In the genomic region with DNA sequence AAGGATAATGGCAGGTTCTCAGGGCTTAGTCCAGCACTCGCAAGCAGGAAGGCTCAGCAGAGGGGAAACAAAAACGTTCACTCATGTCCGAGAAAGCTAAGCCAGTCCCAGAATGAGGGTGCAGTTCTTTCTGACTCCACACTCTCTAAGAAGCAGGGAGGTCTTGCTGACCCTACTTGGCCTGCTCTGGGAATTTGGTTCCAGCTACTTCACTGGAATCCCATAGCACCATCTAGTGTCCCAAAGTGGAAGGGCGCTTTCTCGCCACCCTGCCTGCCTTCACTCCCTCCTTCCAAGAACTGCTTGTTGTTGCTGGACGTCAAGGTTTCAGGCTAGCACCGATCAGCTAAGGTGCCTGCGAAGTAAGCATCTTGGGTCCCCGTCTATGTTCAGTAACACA, we compare ENCODE assay signal across 10 mouse cellular contexts. TPM values are rescaled to one million over a fixed set of nuclear protein-coding genes. Genes with fewer than 3 reads are reported as not detected.
DNase-seq lines count a peak whose midpoint lies in the region; ATAC-seq and TF ChIP-seq lines count a peak whose summit lies in the region.
"Had no signal": no experiment of that assay in that cellular context is flagged by ENCODE, and none has a peak within 500 bp of the region (broad histone marks: within the 10 kb centered on the region; RNA-seq: fewer than 3 reads in every experiment).

No protein-coding gene starts in this region.

- no peaks in the 10 kb centered on the region for H3K36me3 ChIP-seq in heart, embryonic 12.5 days
- no peaks in the 10 kb centered on the region for H3K36me3 ChIP-seq in midbrain, embryonic 11.5 days (ENCODE audit: control insufficient read depth, insufficient read depth, low read length)
- H3K36me3 ChIP-seq in small intestine, adult 2 months (ENCODE audit: control insufficient read depth, insufficient read depth, low read length) = no peaks in the 10 kb centered on the region
- H3K36me3 ChIP-seq: lung, embryonic 15.5 days had no signal

- ATAC-seq in heart, embryonic 12.5 days (ENCODE audit: insufficient number of reproducible peaks, low FRiP score) = no peak
- ATAC-seq in inflammation-experienced regulatory T-cells, adult 6 months = peak; percentile 57
- peak; percentile 36 for ATAC-seq in midbrain, embryonic 11.5 days (ENCODE audit: low FRiP score)
- ATAC-seq: Patski had no signal

- H3K4me3 ChIP-seq in heart, embryonic 12.5 days = no peak overlapping the region
- H3K4me3 ChIP-seq in midbrain, embryonic 11.5 days (ENCODE audit: low read depth, low read length) = no peak overlapping the region
- H3K4me3 ChIP-seq in small intestine, adult 2 months (ENCODE audit: low read depth, low read length) = no peak overlapping the region
- H3K4me3 ChIP-seq: lung, embryonic 15.5 days had no signal

- peak; percentile 94 for DNase-seq in heart, adult 11 months
- DNase-seq in c-Kit-positive CD71-positive TER-119-negative erythroid progenitor cells, embryonic 14.5 days (ENCODE audit: low read depth) = peak; percentile 19
- peak; percentile 79 for DNase-seq in forelimb bud, embryonic 11.5 days (ENCODE audit: low read depth, low spot score)
- peak; percentile 48 to 67 for DNase-seq in left cerebral cortex, adult 8-10 months (ENCODE audit: low spot score in 2 of 2)
- peak; percentile 94 for DNase-seq in midbrain, embryonic 11.5 days (ENCODE audit: low spot score, missing footprints)

- no peak overlapping the region for H3K4me2 ChIP-seq in heart, embryonic 12.5 days
- no peak overlapping the region for H3K4me2 ChIP-seq in midbrain, embryonic 11.5 days
- H3K4me2 ChIP-seq: lung, embryonic 15.5 days had no signal

- no peaks in the 10 kb centered on the region for H3K9me3 ChIP-seq in heart, embryonic 12.5 days (replicated peaks)
- H3K9me3 ChIP-seq in midbrain, embryonic 11.5 days (ENCODE audit: control insufficient read depth, low read length) = no peaks in the 10 kb centered on the region
- H3K9me3 ChIP-seq: lung, embryonic 15.5 days had no signal

- H3K27me3 ChIP-seq in heart, embryonic 12.5 days (replicated peaks) = peaks cover 13% of the 10 kb centered on the region; the same call in 1 of the 2 replicates
- H3K27me3 ChIP-seq in midbrain, embryonic 11.5 days (ENCODE audit: control insufficient read depth, insufficient read depth, low read length) = peaks cover 2% of the 10 kb centered on the region
- H3K27me3 ChIP-seq in small intestine, adult 2 months (ENCODE audit: control insufficient read depth, insufficient read depth, low read length) = no peaks in the 10 kb centered on the region; the same call in 1 of the 2 replicates
- H3K27me3 ChIP-seq: lung, embryonic 15.5 days had no signal

- TF ChIP-seq POLR2A in small intestine, adult 2 months (IDR thresholded peaks at IDR 0.05; ENCODE audit: low read depth, low read length) = no peak

- H3K27ac ChIP-seq in heart, embryonic 12.5 days (ENCODE audit: poor library complexity, severe bottlenecking) = no peak overlapping the region
- H3K27ac ChIP-seq in midbrain, embryonic 11.5 days (ENCODE audit: low read depth, low read length) = no peak overlapping the region
- no peak overlapping the region for H3K27ac ChIP-seq in small intestine, adult 2 months (ENCODE audit: insufficient read depth, low read depth, low read length)
- H3K27ac ChIP-seq: lung, embryonic 15.5 days had no signal

- H3K9ac ChIP-seq in heart, embryonic 12.5 days = no peak overlapping the region
- no peak overlapping the region for H3K9ac ChIP-seq in midbrain, embryonic 11.5 days (ENCODE audit: low read length)
- H3K9ac ChIP-seq: lung, embryonic 15.5 days had no signal

- peak; percentile 55; the same call in 1 of the 2 replicates for TF ChIP-seq CTCF in small intestine, adult 2 months (IDR thresholded peaks at IDR 0.05; ENCODE audit: extremely low read depth, insufficient read length, insufficient replicate concordance, low read depth, low read length)

- 21% methylated on average over 9 of the region's 9 CpGs for WGBS in heart, embryonic 12.5 days
- 26% methylated on average over 9 of the region's 9 CpGs for WGBS in midbrain, embryonic 11.5 days
- 25% methylated on average over 9 of the region's 9 CpGs for WGBS in small intestine, adult 2 months

- H3K4me1 ChIP-seq in heart, embryonic 12.5 days (replicated peaks) = peaks cover 40% of the 10 kb centered on the region
- peaks cover 6% of the 10 kb centered on the region; the same call in 1 of the 2 replicates for H3K4me1 ChIP-seq in midbrain, embryonic 11.5 days (ENCODE audit: control insufficient read depth, insufficient read depth, low read length)
- 0 out of 2 replicates have a peak, but pooled peaks cover 1% of the 10 kb centered on the region for H3K4me1 ChIP-seq in small intestine, adult 2 months (ENCODE audit: control insufficient read depth, insufficient read depth, insufficient read length, low read length)

RNA-seq across cellular contexts. Expression of a gene that starts 5.0 kb away (rescaled TPM):
- 1.1 and 1.4 TPM in 2 replicates for polyA plus RNA-seq in heart, embryonic 12.5 days (2016; fragmentation: Nextera tagmentation; extraction: Ambion mirVana)
- polyA plus RNA-seq in inflammation-experienced regulatory T-cells, adult 6 months (2017; shearing (Covaris generic)) = 1 to 10 TPM in 1 of 3 experiments, under 1 TPM in 2; 0.19 to 3.3 (median 0.20) TPM
- 10 to 100 TPM; 19.2 to 26.1 (median 23.6) TPM for total RNA-seq in left cerebral cortex, adult 8-10 months (2022)
- 3.2 and 3.5 TPM in 2 replicates for polyA plus RNA-seq in midbrain, embryonic 11.5 days (2014; fragmentation: Nextera tagmentation; extraction: Ambion mirVana)
- polyA plus RNA-seq in small intestine, adult 2 months (2012; rRNA removed) = 1.3 and 1.4 TPM in 2 replicates

RNA-seq across cellular contexts. Expression of a gene that starts 53.1 kb away (rescaled TPM):
- polyA plus RNA-seq in heart, embryonic 12.5 days (2016; fragmentation: Nextera tagmentation; extraction: Ambion mirVana) = 40.8 and 44.9 TPM in 2 replicates
- 10 to 100 TPM; 39.7 to 49.5 (median 45.1) TPM for polyA plus RNA-seq in inflammation-experienced regulatory T-cells, adult 6 months (2017; shearing (Covaris generic))
- 10 to 100 TPM; 10.8 to 34.9 (median 21.6) TPM for total RNA-seq in left cerebral cortex, adult 8-10 months (2022)
- 70.8 and 78.5 TPM in 2 replicates for polyA plus RNA-seq in midbrain, embryonic 11.5 days (2014; fragmentation: Nextera tagmentation; extraction: Ambion mirVana)
- 1.1 TPM in 1 of 2 replicates, not detected in the other for polyA plus RNA-seq in small intestine, adult 2 months (2012; rRNA removed)

Comparison
In these comparisons a context has a peak if more than half of its experiments do, and no peak if none do; other contexts are left out.
1. DNase-seq: peak in every context shown above with its lines; median percentile 94 in heart, adult 11 months; 94 in midbrain, embryonic 11.5 days; 79 in forelimb bud, embryonic 11.5 days; 58 in left cerebral cortex, adult 8-10 months; 19 in c-Kit-positive CD71-positive TER-119-negative erythroid progenitor cells, embryonic 14.5 days.
2. RNA of a gene that starts 53.1 kb away (polyA plus RNA-seq): 70.8 to 78.5 TPM in midbrain, embryonic 11.5 days, 39.7 to 49.5 TPM in inflammation-experienced regulatory T-cells, adult 6 months and 40.8 to 44.9 TPM in heart, embryonic 12.5 days; 1.1 TPM in small intestine, adult 2 months; every median in the first group is over 10 times any median in the second.